Mouse (Mus musculus) forebrain, embryonic 10.5 days (tissue): ENCODE data around the gene Dand5. TPM values are rescaled to one million over a fixed set of nuclear protein-coding genes. Genes with fewer than 3 reads are reported as not detected.

Source experiments
- DNase-seq: peaks from one replicate; pipeline ENCODE4 v3.0.0-alpha.2; 2017; ENCODE audit warnings: low spot score; ENCODE audit errors: extremely low spot score
- H3K27ac ChIP-seq: fragments of 300-500 bp; sonication (generic); 2 replicates; pipeline ENCODE4 v1.5.1; 2016; ENCODE audit warnings: mild to moderate bottlenecking
- H3K27me3 ChIP-seq: fragments of 300-500 bp; sonication (generic); 2 replicates; pipeline ENCODE4 v1.6.1; 2016; ENCODE audit warnings: mild to moderate bottlenecking; ENCODE audit not compliant: poor library complexity, severe bottlenecking
- H3K36me3 ChIP-seq: fragments of 300-500 bp; sonication (generic); replicated peaks from 2 replicates; pipeline ENCODE4 v1.6.1; 2016; ENCODE audit warnings: mild to moderate bottlenecking, moderate library complexity
- H3K4me1 ChIP-seq: fragments of 300-500 bp; sonication (generic); 2 replicates; pipeline ENCODE4 v1.6.1; 2016
- H3K4me3 ChIP-seq: fragments of 300-500 bp; sonication (generic); 2 replicates; pipeline ENCODE4 v1.5.1; 2016; ENCODE audit warnings: mild to moderate bottlenecking, moderate library complexity
- H3K9me3 ChIP-seq: fragments of 300-500 bp; sonication (generic); 2 replicates; pipeline ENCODE4 v1.6.1; 2016; ENCODE audit warnings: mild to moderate bottlenecking, moderate library complexity
- WGBS: fragments of 180-500 bp; shearing (Covaris S2); methylation state at CpG from one replicate; pipeline ENCODE4 v1.1.7; 2016; 5-methylcytosine and 5-hydroxymethylcytosine counted together
- polyA plus RNA-seq: library from polyadenylated mRNA; unstranded; fragments of >200 nt; fragmentation: Nextera tagmentation; extraction: Ambion mirVana; gene quantifications from 2 replicates; pipeline ENCODE4 v1.2.1, GENCODE M21; 2016

Dand5 gene
- polyA plus RNA-seq, 1 experiment from 2014 or later: 2.9 TPM

DNA sequence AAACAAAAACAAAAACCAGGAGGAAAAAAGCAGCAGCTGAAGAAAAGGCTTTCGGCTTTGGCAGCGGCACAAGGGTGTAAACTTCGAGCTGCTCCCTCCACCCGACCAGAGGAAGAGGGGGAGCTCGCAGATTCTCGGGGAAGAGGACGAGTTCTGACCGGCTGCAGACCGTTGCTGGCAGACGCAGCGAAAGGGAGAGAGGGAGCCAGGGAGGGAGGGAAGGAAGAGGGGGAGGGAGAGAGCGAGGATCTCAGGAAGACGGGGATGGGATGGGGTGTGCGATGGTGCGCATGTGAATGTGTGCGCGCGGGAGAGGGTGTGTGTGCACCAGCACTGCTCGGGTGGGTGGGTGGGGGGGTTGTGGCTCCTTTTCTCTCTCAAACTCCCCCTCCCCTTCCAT lies 48.8 kb downstream of the Dand5 start:
- no peaks in the 10 kb centered on the region for H3K9me3 ChIP-seq
- 0% methylated on average over 19 of the region's 19 CpGs for WGBS
- DNase-seq: peak; percentile 49
- H3K4me3 ChIP-seq: peak overlapping the region; percentile 42
- H3K4me1 ChIP-seq: peaks cover 79% of the 10 kb centered on the region
- peaks cover 100% of the 10 kb centered on the region for H3K27me3 ChIP-seq
- peak overlapping the region; percentile 74; the same call in 1 of the 2 replicates for H3K27ac ChIP-seq
- H3K36me3 ChIP-seq: no peaks in the 10 kb centered on the region

DNA sequence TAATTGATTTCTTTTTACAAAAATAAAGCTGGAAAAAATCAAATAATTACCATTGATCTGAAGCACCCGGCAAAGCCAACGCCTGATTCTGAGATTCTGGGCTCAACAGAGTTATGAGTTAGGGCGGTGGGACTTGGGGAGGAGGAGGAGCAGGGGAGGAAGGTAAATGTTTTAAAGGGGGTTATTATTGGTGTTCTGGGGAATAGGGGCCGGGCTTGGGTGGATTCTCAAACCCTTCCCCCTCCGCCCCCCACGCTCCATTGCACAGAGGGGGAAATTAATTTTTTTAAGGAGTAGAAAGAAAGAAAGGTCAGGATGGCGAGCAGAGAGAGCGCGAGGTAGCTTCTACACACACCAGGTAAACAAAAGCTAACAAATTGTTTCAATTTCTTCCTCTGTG lies 49.3 kb downstream of the Dand5 start:
- H3K27me3 ChIP-seq: peaks cover 100% of the 10 kb centered on the region
- H3K4me3 ChIP-seq: peak overlapping the region; percentile 42; the same call in 1 of the 2 replicates
- H3K27ac ChIP-seq: peak overlapping the region; percentile 74; the same call in 1 of the 2 replicates
- peaks cover 75% of the 10 kb centered on the region for H3K4me1 ChIP-seq
- DNase-seq: no peak
- no peaks in the 10 kb centered on the region for H3K36me3 ChIP-seq
- no peaks in the 10 kb centered on the region for H3K9me3 ChIP-seq
- under 1% methylated on average over 9 of the region's 9 CpGs for WGBS

DNA sequence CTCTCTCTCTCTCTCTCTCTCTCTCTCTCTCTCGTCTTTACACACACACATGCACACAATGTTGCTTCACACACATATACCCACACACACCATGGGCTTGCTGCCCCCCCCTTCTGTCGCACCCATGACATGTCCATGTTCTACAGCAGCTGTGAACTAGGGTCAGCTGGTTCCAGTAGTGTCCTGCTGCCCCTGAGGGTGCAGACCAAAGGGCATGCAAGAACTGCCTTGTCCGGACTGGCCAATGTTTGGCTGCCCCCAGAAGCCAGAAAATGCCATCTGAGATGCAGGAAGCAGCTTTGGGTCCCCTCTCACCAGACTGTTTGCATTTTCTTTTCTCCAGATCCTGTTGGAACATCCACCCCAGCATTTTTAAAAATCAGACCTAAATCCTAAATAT lies 50.0 kb downstream of the Dand5 start:
- Histone ChIP-seq H3K27ac (no peak overlapping the region), H3K4me1 (peaks cover 71% of the 10 kb centered on the region), H3K36me3 (no peaks in the 10 kb centered on the region; the same call in 1 of the 2 replicates), H3K9me3 (no peaks in the 10 kb centered on the region), H3K4me3 (no peak overlapping the region), H3K27me3 (peaks cover 100% of the 10 kb centered on the region)
- no peak for DNase-seq
- 0% methylated on average over 3 of the region's 3 CpGs for WGBS

DNA sequence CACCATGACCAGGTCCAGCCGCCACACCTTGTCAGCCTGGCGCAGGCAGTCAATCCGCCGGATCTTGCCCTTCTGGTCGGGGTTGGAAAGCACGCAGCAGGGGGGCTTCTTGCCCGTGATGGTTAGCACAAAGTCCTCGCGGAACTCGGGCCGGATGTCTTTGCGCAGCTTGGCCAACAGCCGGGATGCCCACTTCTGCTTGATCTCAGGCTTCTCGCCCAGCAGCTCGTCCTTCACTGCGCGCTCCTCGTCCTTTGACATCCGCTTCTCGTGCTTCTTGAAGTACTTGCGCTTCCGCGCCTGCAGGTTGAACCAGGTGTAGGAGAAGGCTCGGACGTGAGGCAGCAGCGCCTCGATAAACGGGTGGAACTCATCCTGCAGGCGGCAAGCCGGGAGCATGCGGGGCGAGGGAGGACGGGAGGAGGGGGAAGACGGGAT lies 50.7 kb downstream of the Dand5 start:
- Histone ChIP-seq H3K27ac (peak overlapping the region; percentile 20; the same call in 1 of the 2 replicates), H3K9me3 (no peaks in the 10 kb centered on the region), H3K4me3 (peak overlapping the region; percentile 32), H3K4me1 (peaks cover 73% of the 10 kb centered on the region), H3K27me3 (peaks cover 100% of the 10 kb centered on the region), H3K36me3 (no peaks in the 10 kb centered on the region; the same call in 1 of the 2 replicates)
- DNase-seq: peak; percentile 50
- 1% methylated on average over 34 of the region's 34 CpGs for WGBS

DNA sequence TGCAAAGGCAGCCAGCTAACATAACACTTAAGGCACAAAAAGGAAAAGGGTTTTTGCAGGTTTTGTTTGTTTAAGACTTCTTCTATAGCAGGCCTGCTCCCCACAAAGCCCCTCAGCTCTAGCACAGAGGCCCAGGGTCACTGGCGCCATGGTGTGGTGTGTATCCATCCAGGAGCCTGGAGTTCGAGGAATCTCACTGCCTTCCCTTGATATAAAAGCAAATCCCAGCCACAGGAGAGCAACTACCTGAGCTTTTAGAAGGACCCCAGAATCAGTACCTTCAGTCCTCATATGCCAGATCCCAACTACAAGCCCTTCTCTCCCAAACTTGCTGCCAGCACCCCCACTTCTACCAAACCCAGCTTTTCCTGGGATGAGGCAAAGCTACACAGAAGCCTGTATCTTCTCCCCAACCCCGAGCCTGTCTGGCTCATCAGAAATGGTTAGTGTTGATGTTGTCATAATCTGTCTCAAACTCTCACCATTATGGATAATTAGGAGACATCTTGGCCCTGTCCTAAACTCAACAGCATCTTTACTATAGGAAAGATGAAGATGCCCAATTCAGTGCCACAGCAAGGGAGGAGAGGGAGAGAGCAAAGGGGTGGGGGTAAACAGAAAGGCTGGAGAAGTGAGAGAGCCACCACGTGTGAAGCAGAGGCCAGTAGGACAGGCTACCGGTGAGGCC lies 51.5 kb downstream of the Dand5 start:
- Histone ChIP-seq H3K27me3 (peaks cover 100% of the 10 kb centered on the region), H3K9me3 (no peaks in the 10 kb centered on the region), H3K27ac (no peak overlapping the region), H3K4me1 (peaks cover 81% of the 10 kb centered on the region), H3K36me3 (no peaks in the 10 kb centered on the region; the same call in 1 of the 2 replicates), H3K4me3 (peak overlapping the region; percentile 32; the same call in 1 of the 2 replicates)
- no peak for DNase-seq
- 15% methylated on average over 5 of the region's 5 CpGs for WGBS

DNA sequence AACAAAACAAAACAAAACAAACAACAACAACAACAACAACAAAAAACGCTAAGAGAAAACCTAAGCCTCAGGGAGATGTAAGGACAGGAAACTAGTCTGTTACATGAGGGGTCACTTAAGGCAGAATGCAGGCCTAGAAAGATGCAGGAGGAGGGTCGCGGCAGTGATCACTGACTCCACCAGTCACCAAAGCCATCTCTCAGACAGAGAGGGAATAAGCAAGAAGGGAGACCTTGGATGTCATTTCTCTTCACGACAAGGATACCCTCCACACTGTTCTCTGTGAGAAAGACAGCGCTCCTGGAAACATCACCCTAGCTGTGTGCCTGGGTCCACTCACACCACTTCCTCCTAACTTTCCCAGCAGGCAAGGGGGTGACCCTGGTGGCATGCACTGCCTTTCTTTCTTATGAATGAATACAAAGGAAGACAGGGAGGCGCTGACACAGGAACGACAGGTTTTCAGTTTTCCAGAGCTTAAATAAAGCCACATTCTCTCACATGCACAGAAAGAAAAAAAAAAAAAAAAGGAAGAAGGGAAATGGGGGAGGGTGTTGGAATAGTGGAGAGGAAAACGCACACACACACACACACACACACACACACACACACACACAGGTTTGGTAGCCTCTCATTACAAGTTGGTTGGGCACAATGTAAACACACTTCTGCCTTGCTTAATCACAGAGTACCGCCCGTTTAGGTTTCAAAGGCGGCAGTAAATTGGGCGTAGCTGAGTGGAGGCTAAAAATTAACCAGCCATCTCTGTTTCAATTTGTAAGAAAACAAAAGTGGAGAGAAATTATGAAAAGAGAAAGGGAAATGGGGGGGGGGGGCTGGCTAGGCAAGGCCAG lies 52.3 kb downstream of the Dand5 start:
- peaks cover 81% of the 10 kb centered on the region for H3K4me1 ChIP-seq

DNA sequence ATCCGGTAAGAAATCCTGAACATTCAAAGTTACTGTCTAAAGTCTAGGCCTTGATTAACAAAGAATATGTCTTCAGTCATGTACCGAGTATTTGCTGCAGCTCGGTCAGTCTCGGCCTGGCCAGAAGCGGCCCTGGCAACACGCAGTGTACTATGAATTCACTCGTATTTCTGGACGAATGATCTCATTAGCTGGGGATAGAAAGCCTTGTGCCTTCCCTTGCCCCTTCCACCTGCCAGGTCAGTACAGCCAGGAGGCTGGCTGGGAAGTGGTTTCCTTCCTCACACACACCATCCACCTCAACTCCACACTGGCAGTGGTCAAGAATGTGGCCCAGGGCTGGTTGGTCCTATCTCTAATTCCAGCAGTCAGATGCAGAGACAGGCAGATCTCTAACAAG lies 53.3 kb downstream of the Dand5 start:
- Histone ChIP-seq H3K9me3 (no peaks in the 10 kb centered on the region), H3K4me3 (no peak overlapping the region), H3K27ac (no peak overlapping the region), H3K27me3 (peaks cover 100% of the 10 kb centered on the region), H3K36me3 (no peaks in the 10 kb centered on the region; the same call in 1 of the 2 replicates), H3K4me1 (peaks cover 81% of the 10 kb centered on the region)
- DNase-seq: no peak
- WGBS: 79% methylated on average over 8 of the region's 8 CpGs

More for the DNA sequence above, 52.3 kb downstream of the Dand5 start:
- Histone ChIP-seq H3K9me3 (no peaks in the 10 kb centered on the region), H3K36me3 (no peaks in the 10 kb centered on the region; the same call in 1 of the 2 replicates), H3K27me3 (peaks cover 100% of the 10 kb centered on the region), H3K27ac (no peak overlapping the region), H3K4me3 (peak overlapping the region; percentile 8; the same call in 1 of the 2 replicates)
- WGBS: 29% methylated on average over 12 of the region's 12 CpGs
- no peak for DNase-seq

DNA sequence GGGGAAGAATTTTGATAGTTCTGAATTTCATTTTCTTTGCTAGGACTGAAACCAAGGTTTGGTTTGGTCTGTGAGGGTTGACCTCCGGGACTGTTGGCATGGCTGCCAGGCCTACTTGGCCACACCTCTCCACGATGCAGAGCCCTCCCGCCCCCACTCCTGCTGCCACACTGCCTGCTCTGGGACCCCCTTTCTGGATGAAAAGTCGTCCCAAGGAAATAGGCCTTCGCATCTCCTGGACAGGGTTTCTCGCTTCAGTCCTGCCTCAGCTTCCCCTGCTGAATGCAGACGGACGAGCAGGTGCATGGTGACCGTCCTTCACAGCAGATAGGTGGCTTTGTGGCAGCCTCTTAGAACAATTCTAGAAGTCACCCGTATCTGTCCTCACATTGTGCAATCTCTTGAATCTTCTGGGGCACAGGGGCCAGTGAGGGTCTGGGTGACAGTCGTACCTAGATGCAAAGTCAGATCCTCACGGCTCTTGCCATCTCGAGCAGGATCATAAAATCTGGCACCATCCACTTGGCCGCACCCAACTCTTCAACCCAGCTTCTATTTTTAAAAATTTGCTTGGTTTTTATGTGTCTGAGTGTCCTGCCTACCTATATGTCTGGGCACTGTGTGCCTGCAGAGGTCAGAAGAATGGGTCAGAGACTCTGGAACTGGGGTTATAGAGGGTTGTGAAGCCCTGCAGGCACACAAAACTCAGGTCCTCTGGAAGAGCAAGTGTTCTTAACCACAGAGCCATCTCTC lies 54.1 kb downstream of the Dand5 start:
- Histone ChIP-seq H3K27me3 (peaks cover 100% of the 10 kb centered on the region), H3K4me1 (peaks cover 74% of the 10 kb centered on the region), H3K36me3 (no peaks in the 10 kb centered on the region; the same call in 1 of the 2 replicates), H3K4me3 (no peak overlapping the region), H3K27ac (no peak overlapping the region), H3K9me3 (no peaks in the 10 kb centered on the region)
- no peak for DNase-seq
- 89% methylated on average over 14 of the region's 14 CpGs for WGBS

DNA sequence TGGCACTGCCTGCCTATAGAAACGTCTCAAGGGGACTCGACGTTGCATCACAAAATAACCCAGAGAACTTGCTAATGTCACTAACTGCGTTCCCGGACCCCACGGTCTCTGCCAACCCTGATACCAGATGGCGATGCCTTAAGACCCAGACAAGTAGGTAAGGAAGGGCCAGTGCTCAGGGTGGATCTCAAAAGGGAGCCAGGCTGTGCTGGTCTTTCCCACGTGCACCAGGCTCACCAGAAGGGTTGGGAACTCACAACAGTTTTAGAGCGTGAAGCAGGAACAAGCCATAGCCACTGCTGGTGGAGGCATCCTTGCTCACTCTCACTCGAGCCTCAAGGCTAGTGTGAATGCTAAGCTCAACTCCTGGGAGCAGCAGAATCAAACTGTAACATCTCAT lies 55.4 kb downstream of the Dand5 start:
- WGBS: 82% methylated on average over 10 of the region's 10 CpGs
- no peak overlapping the region for H3K4me3 ChIP-seq
- H3K27me3 ChIP-seq: peaks cover 100% of the 10 kb centered on the region
- peaks cover 61% of the 10 kb centered on the region for H3K4me1 ChIP-seq
- no peak for DNase-seq
- no peaks in the 10 kb centered on the region; the same call in 1 of the 2 replicates for H3K36me3 ChIP-seq
- no peak overlapping the region for H3K27ac ChIP-seq
- H3K9me3 ChIP-seq: no peaks in the 10 kb centered on the region

DNA sequence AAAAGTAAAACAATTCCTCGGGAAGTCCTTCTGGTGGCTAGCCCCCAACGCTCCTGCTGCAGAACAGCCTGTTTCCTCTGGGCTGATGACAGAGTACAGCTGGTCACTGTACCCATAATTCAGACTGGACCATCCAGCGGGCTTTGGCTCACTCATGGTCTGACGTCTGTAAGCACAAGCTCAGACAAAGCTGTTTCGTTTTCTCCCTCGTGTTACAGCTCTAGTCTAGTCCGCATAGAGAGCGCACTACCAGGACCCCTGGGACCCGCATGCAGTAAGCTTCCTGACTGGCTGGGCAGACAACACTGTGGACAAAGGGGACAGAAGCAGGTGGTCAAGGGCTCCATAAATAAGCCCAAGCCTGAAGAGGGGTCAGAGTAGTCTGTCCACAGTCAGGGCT lies 56.2 kb downstream of the Dand5 start:
- H3K36me3 ChIP-seq: no peaks in the 10 kb centered on the region; the same call in 1 of the 2 replicates
- no peak overlapping the region for H3K4me3 ChIP-seq
- peaks cover 100% of the 10 kb centered on the region for H3K27me3 ChIP-seq
- peaks cover 54% of the 10 kb centered on the region for H3K4me1 ChIP-seq
- peak overlapping the region; percentile 45; the same call in 1 of the 2 replicates for H3K27ac ChIP-seq
- no peaks in the 10 kb centered on the region for H3K9me3 ChIP-seq
- 57% methylated on average over 9 of the region's 9 CpGs for WGBS
- no peak for DNase-seq

DNA sequence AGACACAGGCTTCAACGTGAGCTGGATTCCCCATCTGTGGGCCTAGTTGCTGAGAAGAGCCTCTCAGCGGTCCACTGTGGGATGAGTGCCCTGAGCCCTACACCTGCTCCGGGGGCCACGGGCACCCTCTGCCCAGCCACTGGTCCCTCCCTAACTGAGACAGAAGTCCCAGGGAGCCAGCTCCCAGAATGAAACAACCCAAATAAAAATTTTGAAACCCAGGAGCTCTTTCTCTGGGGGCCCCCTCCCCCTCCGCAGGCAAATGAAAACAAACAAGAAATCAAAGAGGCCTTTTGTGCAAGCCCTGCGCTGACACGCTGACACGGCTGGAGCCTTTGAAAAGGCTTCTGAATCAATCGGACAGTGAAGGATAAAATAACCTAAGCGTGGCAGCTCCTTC lies 57.0 kb downstream of the Dand5 start:
- Histone ChIP-seq H3K9me3 (no peaks in the 10 kb centered on the region), H3K4me3 (peak overlapping the region; percentile 7), H3K4me1 (peaks cover 54% of the 10 kb centered on the region), H3K27ac (peak overlapping the region; percentile 45), H3K27me3 (peaks cover 100% of the 10 kb centered on the region), H3K36me3 (no peaks in the 10 kb centered on the region; the same call in 1 of the 2 replicates)
- DNase-seq: no peak
- 15% methylated on average over 10 of the region's 10 CpGs for WGBS
